Mouse (Mus musculus): ENCODE measurements around the gene Supt5.

DNA sequence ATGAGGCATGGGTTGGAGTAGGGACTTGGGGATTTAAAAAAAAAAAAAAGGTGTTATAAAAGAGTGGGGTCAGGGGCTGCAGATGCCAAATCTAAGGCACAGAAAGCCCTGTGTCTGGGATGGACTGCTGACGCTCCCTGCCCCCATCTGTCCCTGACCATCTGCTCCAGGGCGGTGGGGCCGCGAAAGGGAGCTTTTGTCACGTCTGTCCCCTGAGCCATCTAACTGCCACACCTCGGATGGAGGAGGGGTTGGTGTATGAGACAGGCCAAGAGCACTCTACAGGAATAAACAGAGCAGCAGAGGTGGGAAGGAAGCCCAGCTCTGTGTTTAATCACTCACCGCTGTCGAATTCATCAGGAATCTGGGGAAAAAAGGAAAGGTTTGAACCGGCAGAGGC is 28.8 kb downstream of the Supt5 start:
- TF ChIP-seq CTCF (conservative IDR thresholded peaks at IDR 0.05 in 1 of 2, IDR thresholded peaks at IDR 0.05 in 1 of 2; ENCODE audit: low read depth in 2 of 2, low read length in 2 of 2): no peak
- TF ChIP-seq MAX (IDR thresholded peaks at IDR 0.05; ENCODE audit: low read length): no peak
